Mouse (Mus musculus) E14TG2a.4 (cell line): ENCODE results near the gene Ptprc.

Experiments
- CTCF ChIP-seq: conservative IDR thresholded peaks from 2 replicates; pipeline ENCODE4 v1.5.1; 2014; ENCODE audit warnings: low read length
- POU5F1 ChIP-seq: IDR thresholded peaks from 2 replicates; pipeline ENCODE4 v1.6.1; 2014; ENCODE audit warnings: low read length, borderline replicate concordance

GRCm38 (mm10) chr1:138039201-138039600 lies 136.3 kb downstream of the Ptprc start:
- TF ChIP-seq CTCF (no peak), POU5F1 (no peak)
